Mouse (Mus musculus): Measurements from ENCODE around the gene Nol12. TPM values are rescaled to one million over a fixed set of nuclear protein-coding genes. Genes with fewer than 3 reads are reported as not detected.

Nol12 gene
- polyA plus RNA-seq, 1 experiment = not detected

- Histone ChIP-seq H3K27ac (ENCODE audit: insufficient read depth, low read depth, low read length) (0 out of 2 replicates have a peak within 1 kb of the TSS, but pooled peaks have one; percentile 2), H3K4me1 (ENCODE audit: control insufficient read depth, insufficient read depth, low read length) (peaks cover 32% of the 10 kb centered on the region), H3K4me3 (ENCODE audit: insufficient read depth, low read depth, low read length) (peak within 1 kb of the TSS; percentile 63)
- WGBS = 5% methylated on average over 46 of the region's 47 CpGs
- TF ChIP-seq POLR2A (IDR thresholded peaks at IDR 0.05; ENCODE audit: insufficient read depth, low read depth, low read length) (peak; percentile 33; the same call in 1 of the 2 replicates), CTCF (IDR thresholded peaks at IDR 0.05; ENCODE audit: insufficient read depth, low read depth, low read length) (no peak)
Observed at GRCm38 (mm10) chr15:78899740-78900584, 34.8 kb upstream of the Nol12 start, which contains the start of gene Sh3bp1. Gene Sh3bp1 (plus strand): TSS chr15:78899768.

GRCm38 (mm10) chr15:78900585-78901421, 33.9 kb upstream of the Nol12 start:
- no peak for TF ChIP-seq POLR2A (IDR thresholded peaks at IDR 0.05; ENCODE audit: insufficient read depth, low read depth, low read length)
- no peak for TF ChIP-seq CTCF (IDR thresholded peaks at IDR 0.05; ENCODE audit: insufficient read depth, low read depth, low read length)
- H3K4me1 ChIP-seq (ENCODE audit: control insufficient read depth, insufficient read depth, low read length) = peaks cover 30% of the 10 kb centered on the region
- no peak overlapping the region for H3K27ac ChIP-seq (ENCODE audit: insufficient read depth, low read depth, low read length)
- peak overlapping the region; percentile 63 for H3K4me3 ChIP-seq (ENCODE audit: insufficient read depth, low read depth, low read length)
- WGBS = 56% methylated on average over 18 of the region's 18 CpGs

GRCm38 (mm10) chr15:78901422-78901789, 33.3 kb upstream of the Nol12 start:
- WGBS = 72% methylated on average over 8 of the region's 8 CpGs
- Histone ChIP-seq H3K27ac (ENCODE audit: insufficient read depth, low read depth, low read length) (no peak overlapping the region), H3K4me3 (ENCODE audit: insufficient read depth, low read depth, low read length) (no peak overlapping the region), H3K4me1 (ENCODE audit: control insufficient read depth, insufficient read depth, low read length) (peaks cover 26% of the 10 kb centered on the region)
- TF ChIP-seq CTCF (IDR thresholded peaks at IDR 0.05; ENCODE audit: insufficient read depth, low read depth, low read length) = no peak
- no peak for TF ChIP-seq POLR2A (IDR thresholded peaks at IDR 0.05; ENCODE audit: insufficient read depth, low read depth, low read length)

DNA sequence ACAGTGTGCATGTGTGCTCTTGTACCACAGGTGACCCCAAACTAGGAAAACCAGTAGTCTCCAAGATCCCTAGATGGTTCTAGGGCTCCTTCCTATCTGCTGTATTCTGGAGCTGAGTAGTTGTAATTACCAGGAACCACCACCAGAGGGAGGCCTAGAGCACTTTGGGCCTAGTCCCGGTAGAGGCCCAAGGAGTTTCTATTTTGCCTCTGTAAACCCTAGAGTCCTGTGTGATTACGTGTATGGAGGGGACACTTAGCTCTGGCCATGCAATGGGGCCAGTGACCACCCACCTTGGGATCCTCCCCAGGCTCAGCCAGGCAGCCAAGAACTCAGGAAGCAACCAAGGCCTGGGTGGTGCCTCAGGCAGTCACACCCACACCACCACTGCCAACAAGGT, 31.5 kb upstream of the Nol12 start:
- Histone ChIP-seq H3K4me1 (ENCODE audit: control insufficient read depth, insufficient read depth, low read length) (peaks cover 26% of the 10 kb centered on the region), H3K4me3 (ENCODE audit: insufficient read depth, low read depth, low read length) (no peak overlapping the region), H3K27ac (ENCODE audit: insufficient read depth, low read depth, low read length) (no peak overlapping the region)
- peak; percentile 40; the same call in 1 of the 2 replicates for TF ChIP-seq CTCF (IDR thresholded peaks at IDR 0.05; ENCODE audit: insufficient read depth, low read depth, low read length)
- TF ChIP-seq POLR2A (IDR thresholded peaks at IDR 0.05; ENCODE audit: insufficient read depth, low read depth, low read length) = no peak
- WGBS = 3% methylated on average over 2 of the region's 2 CpGs

DNA sequence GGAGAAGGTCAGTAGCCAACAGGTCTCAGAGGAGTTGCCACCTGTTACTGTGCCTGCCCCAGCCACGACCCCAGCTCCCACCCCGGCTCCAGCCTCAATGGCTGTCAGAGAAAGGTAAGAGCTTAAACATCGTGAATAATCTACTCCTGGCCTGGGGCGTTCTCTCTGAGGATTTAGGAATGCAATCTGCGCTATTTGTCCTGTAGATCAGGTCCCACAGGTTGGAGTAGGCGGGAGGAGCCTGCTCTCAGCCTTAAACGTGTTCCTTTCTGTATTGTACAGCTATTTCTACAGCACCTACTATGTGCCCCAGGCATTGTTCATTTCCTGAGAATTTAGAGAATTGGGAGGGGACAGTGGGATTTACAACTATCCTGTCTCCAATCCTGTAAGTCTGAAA, 26.3 kb upstream of the Nol12 start:
- TF ChIP-seq POLR2A (IDR thresholded peaks at IDR 0.05; ENCODE audit: insufficient read depth, low read depth, low read length) = no peak
- no peak for TF ChIP-seq CTCF (IDR thresholded peaks at IDR 0.05; ENCODE audit: insufficient read depth, low read depth, low read length)

DNA sequence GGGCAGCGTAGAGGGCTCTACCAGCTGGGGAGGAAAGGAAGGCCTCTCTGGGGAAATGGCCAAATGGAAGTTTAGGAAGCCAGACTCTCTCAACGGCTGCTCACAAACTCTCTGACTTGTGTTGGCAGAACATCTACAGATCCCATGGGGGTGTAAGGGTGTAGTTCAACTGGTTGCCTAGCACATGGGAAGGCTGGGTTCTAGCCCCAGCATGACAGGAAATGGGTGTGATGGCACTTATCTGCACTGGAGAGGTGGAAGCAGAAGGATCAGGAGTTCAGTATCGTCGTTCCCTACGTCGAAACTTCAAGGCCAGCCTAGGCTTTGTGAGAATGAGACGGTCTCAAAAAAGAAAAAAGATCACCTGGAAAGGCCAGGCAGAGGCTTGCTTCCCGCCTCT, 25.8 kb upstream of the Nol12 start:
- H3K4me3 ChIP-seq (ENCODE audit: insufficient read depth, low read depth, low read length) = no peak overlapping the region
- peaks cover 3% of the 10 kb centered on the region for H3K4me1 ChIP-seq (ENCODE audit: control insufficient read depth, insufficient read depth, low read length)
- 87% methylated on average over 8 of the region's 8 CpGs for WGBS
- TF ChIP-seq CTCF (IDR thresholded peaks at IDR 0.05; ENCODE audit: insufficient read depth, low read depth, low read length) (no peak), POLR2A (IDR thresholded peaks at IDR 0.05; ENCODE audit: insufficient read depth, low read depth, low read length) (no peak)
- H3K27ac ChIP-seq (ENCODE audit: insufficient read depth, low read depth, low read length) = no peak overlapping the region

More for the DNA sequence above, 26.3 kb upstream of the Nol12 start:
- H3K4me3 ChIP-seq (ENCODE audit: insufficient read depth, low read depth, low read length) = no peak overlapping the region
- H3K4me1 ChIP-seq (ENCODE audit: control insufficient read depth, insufficient read depth, low read length) = peaks cover 4% of the 10 kb centered on the region
- 86% methylated on average over 7 of the region's 7 CpGs for WGBS
- no peak overlapping the region for H3K27ac ChIP-seq (ENCODE audit: insufficient read depth, low read depth, low read length)

DNA sequence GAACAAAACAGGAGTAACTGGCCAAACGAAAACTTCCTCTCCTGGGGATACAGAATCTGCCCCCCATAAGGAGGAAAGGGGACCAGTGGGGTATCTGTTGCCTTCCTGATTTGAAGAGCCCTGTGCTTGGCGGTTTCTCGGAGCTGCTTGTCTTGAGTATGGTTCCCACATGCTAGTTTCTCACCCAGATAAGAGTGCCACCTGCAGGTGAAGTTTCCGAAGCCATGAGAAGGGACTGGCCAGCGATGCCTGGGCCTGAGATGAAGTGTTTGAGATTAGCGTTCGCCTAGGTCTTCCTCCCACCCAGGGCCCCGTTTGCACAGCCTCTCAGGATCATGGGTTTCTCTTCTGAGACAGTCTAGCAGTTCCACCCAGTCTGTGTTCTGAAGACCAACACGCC, 22.7 kb upstream of the Nol12 start:
- peaks cover 18% of the 10 kb centered on the region for H3K4me1 ChIP-seq (ENCODE audit: control insufficient read depth, insufficient read depth, low read length)
- WGBS = 39% methylated on average over 9 of the region's 9 CpGs
- H3K4me3 ChIP-seq (ENCODE audit: insufficient read depth, low read depth, low read length) = no peak overlapping the region
- no peak for TF ChIP-seq POLR2A (IDR thresholded peaks at IDR 0.05; ENCODE audit: insufficient read depth, low read depth, low read length)
- no peak for TF ChIP-seq CTCF (IDR thresholded peaks at IDR 0.05; ENCODE audit: insufficient read depth, low read depth, low read length)
- H3K27ac ChIP-seq (ENCODE audit: insufficient read depth, low read depth, low read length) = no peak overlapping the region

- under 1% methylated on average over 51 of the region's 51 CpGs for WGBS
Observed at GRCm38 (mm10) chr15:78913632-78914090, 21.1 kb upstream of the Nol12 start, which contains the start of gene Pdxp. Gene Pdxp (plus strand): TSS chr15:78913919.

More at GRCm38 (mm10) chr15:78913632-78914090, 21.1 kb upstream of the Nol12 start, which contains the start of gene Pdxp:
- Histone ChIP-seq H3K4me3 (ENCODE audit: insufficient read depth, low read depth, low read length) (peak within 1 kb of the TSS; percentile 69), H3K27ac (ENCODE audit: insufficient read depth, low read depth, low read length) (peak within 1 kb of the TSS; percentile 78), H3K4me1 (ENCODE audit: control insufficient read depth, insufficient read depth, low read length) (peaks cover 29% of the 10 kb centered on the region)
- TF ChIP-seq CTCF (IDR thresholded peaks at IDR 0.05; ENCODE audit: insufficient read depth, low read depth, low read length) = no peak
- TF ChIP-seq POLR2A (IDR thresholded peaks at IDR 0.05; ENCODE audit: insufficient read depth, low read depth, low read length) = peak; percentile 99
